In genomic region chr7:134062629-134063028, GRCm38 (mm10) we compare ENCODE assay signal across 15 mouse cellular contexts.
"Had no signal": no experiment of that assay in that cellular context is flagged by ENCODE, and none has a peak within 500 bp of the region (broad histone marks: within the 10 kb centered on the region; RNA-seq: fewer than 3 reads in every experiment).

No protein-coding gene starts in this region.

- H3K9ac ChIP-seq: limb, embryonic 15.5 days; midbrain, embryonic 12.5 days; neural tube, embryonic 13.5 days; stomach, embryonic 15.5 days had no signal

- H3K4me2 ChIP-seq: limb, embryonic 15.5 days; midbrain, embryonic 12.5 days; neural tube, embryonic 13.5 days; stomach, embryonic 15.5 days had no signal

- H3K4me3 ChIP-seq: limb, embryonic 15.5 days; midbrain, embryonic 12.5 days; neural tube, embryonic 13.5 days; stomach, embryonic 15.5 days had no signal

- DNase-seq: kidney, adult 8-10 months; kidney, postnatal 36 days; layer of hippocampus, adult 9-11 months; layer of hippocampus, postnatal 36 days; lung, adult 18-20 months; retina, postnatal 1 day; right cerebral cortex, postnatal 14 days; thymus, adult 2 months; thymus, postnatal 4 days had no signal

- H3K27ac ChIP-seq: limb, embryonic 15.5 days; midbrain, embryonic 12.5 days; neural tube, embryonic 13.5 days; stomach, embryonic 15.5 days had no signal

- H3K9me3 ChIP-seq: limb, embryonic 15.5 days; midbrain, embryonic 12.5 days; neural tube, embryonic 13.5 days; stomach, embryonic 15.5 days had no signal

- H3K27me3 ChIP-seq: limb, embryonic 15.5 days; midbrain, embryonic 12.5 days; neural tube, embryonic 13.5 days; stomach, embryonic 15.5 days had no signal

- ATAC-seq: intestine, postnatal 0 days; midbrain, embryonic 16.5 days had no signal

- H3K36me3 ChIP-seq: limb, embryonic 15.5 days; midbrain, embryonic 12.5 days; neural tube, embryonic 13.5 days; stomach, embryonic 15.5 days had no signal

- H3K4me1 ChIP-seq: midbrain, embryonic 12.5 days; neural tube, embryonic 13.5 days; stomach, embryonic 15.5 days had no signal
